Mouse (Mus musculus) thymus, postnatal 14 days (tissue): ENCODE results near the gene Tarbp1.
"Not testable (repeated sequence)": the region's sequence is repeated elsewhere in the genome, so short reads cannot be mapped to it uniquely, and the experiment has no call there.

Experiments
- DNase-seq: peaks from one replicate; pipeline ENCODE4 v3.0.0; 2021

Tarbp1 gene

GRCm38 (mm10) chr8:126405030-126405429, 69.8 kb downstream of the Tarbp1 start:
- DNase-seq = no peak

- not testable (repeated sequence) for DNase-seq
These were observed 70.3 kb downstream of the Tarbp1 start for GRCm38 (mm10) chr8:126404550-126404949.

- DNase-seq = no peak
These were observed 76.5 kb downstream of the Tarbp1 start for GRCm38 (mm10) chr8:126398349-126398748.

- DNase-seq = no peak
These were observed 78.9 kb downstream of the Tarbp1 start for GRCm38 (mm10) chr8:126395917-126396316.

- DNase-seq = no peak
These were observed 79.5 kb downstream of the Tarbp1 start for GRCm38 (mm10) chr8:126395386-126395785.

- no peak for DNase-seq
These were observed 83.3 kb downstream of the Tarbp1 start for GRCm38 (mm10) chr8:126391541-126391940.

GRCm38 (mm10) chr8:126387566-126387965, 87.3 kb downstream of the Tarbp1 start:
- no peak for DNase-seq

GRCm38 (mm10) chr8:126382749-126383148, 92.1 kb downstream of the Tarbp1 start:
- DNase-seq = peak; percentile 14

- no peak for DNase-seq
These were observed 92.6 kb downstream of the Tarbp1 start for GRCm38 (mm10) chr8:126382216-126382615.

- no peak for DNase-seq
These were observed 93.6 kb downstream of the Tarbp1 start for GRCm38 (mm10) chr8:126381299-126381698.

- DNase-seq = no peak
These were observed 94.7 kb downstream of the Tarbp1 start for GRCm38 (mm10) chr8:126380141-126380540.

- no peak for DNase-seq
These were observed 95.3 kb downstream of the Tarbp1 start for GRCm38 (mm10) chr8:126379580-126379979.
